Mouse (Mus musculus) c-Kit-positive CD71-negative TER-119-negative erythroid progenitor cells, embryonic 14.5 days (primary cell): Measurements from ENCODE around the gene Slc5a1.

Experiments
- DNase-seq: peaks from one replicate; pipeline ENCODE4 v3.0.0-alpha.2; 2013; ENCODE audit warnings: low read depth

Slc5a1 gene

DNA sequence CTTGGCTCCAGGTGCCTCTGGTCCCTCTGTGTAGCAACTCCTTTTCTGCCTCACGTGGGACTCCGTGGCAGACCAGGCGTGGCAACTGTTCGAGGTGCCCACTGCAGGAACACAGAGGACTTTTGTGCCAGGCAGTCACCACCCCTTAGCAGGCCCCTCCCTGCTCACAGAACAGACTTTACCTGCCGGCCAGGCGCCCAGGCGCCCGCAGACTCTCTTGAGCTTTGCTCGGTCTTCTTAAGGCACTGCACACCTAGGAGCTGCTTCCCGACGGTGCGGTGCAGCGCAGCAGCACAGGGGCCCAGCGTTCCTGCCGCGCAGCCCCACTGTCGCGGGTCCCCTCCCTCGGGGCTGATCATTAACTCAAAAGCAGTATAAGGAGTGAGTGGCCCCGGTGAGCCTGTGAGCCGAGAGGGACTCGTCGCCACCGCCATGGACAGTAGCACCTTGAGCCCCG is at the start of gene Slc5a1:
Slc5a1 (plus strand) TSS at position 195 of the 457 bp plus-strand sequence.
- no peak for DNase-seq

DNA sequence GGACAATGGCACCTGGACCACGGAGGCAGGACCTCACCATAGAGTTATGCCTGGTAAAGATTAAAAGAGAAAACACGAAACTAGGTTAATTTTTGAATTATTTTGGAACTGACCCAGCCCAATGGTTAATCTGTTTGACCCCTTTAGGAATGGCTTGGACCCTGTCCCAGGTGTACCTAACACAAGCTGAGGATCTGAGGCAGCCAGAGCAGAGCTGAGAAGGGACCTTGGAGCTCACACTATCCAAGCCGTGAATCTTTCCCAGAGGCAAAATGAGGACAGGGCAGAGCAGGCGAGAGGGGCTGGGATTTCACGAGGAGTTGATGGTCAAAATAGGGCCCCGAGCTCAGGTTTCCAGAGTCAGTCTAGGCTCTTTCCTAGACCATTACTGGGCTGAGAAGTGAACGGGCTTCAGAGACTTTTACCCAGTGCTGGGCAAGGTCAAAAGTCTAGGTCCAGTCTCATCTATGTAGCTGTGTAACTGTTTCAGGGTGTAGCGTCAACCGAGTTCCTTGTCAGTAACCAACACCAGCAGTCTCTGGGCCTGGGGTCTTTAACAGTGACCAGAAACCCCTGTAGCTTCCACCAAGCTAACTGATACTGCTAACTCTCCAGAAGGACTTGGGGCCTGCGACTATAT is 47.8 kb upstream of the Slc5a1 start:
- no peak for DNase-seq

DNA sequence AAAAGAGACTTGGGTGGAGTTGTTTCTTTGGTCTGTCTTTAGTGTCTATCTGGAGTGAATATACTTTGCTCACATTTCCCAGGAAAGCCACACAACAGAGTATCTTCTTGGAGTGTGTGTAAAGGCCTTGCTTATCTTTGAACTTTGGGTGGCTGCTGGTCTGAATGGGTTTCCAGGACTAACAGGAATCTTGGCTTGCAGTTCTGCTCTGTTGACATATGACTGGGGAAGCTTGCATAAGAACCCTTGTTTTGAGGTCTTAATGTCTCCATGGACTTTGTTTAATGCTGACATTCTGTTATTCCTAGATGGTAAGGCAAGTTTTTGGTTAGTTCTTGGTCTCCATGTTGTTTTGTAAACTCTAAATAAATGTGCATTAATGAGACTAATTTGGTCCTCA is 33.9 kb upstream of the Slc5a1 start:
- DNase-seq, result no peak

DNA sequence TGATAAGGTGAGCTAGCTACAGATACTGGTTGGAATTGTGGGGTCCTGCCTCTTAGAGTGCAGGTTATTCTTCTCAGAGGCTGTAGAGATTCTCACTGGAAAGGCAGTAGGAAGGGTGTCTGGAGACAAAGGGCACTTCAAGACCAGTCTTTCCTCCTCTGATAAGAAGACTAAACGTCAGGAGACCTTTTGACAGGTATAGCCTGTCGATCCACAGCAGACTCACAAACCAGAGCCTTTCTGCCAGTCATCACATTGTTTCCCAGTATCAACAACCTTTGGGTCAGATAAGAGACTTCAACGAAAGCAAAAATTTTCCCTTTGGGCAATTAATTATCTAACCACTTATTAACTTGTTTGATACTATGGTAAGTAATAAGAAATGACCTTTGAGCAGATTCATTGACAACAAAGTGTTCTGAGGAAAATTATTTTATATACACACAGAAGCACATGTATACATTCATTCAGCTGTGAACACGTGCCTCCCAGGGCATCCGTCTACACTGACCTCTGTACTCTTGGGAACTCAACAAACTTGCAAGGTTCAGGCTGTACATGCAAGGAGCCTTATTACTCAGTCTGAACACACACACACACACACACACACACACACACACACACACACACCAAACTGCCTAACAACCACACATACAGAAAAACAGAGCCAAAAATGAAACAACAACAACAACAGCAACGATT is 27.4 kb upstream of the Slc5a1 start:
- no peak for DNase-seq

DNA sequence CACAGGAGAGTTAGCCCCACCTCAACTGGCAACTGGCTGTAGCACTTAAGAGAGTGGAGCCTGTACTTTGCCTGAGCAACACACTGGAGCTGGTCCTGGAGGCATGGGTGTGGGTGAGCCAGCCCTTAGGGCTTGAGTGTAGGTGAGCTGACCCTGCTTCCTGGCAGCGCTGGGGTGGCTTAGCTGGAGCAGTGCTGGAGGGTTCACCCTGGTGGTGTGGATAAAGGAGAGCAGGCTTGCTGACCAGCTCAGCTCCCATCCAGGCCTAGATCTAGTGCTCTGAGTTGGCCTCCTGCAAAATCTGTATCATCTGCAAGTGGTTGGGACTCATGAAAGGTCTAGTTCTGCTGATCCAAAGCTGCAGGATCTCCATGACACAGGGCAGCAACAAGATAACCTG is 21.1 kb upstream of the Slc5a1 start:
- no peak for DNase-seq

DNA sequence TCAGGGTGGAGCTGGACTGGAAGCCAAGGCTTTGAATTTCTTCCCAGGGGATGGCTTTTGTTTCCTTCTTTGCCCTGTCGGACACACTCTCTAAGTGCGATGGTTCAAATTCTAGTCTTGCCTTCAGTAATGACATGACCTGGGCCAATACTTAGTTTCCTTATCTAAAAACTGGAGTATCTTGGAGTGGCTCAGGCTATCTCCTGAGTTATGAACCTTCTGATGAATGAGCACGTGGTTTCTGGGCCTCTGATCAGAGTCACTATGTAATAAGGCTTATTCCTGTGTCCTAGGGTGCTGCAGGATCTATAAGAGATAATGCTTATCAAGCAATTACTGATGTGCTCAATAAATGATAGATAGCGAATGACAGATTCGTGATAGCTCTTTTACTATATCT is 19.4 kb upstream of the Slc5a1 start:
- no peak for DNase-seq

DNA sequence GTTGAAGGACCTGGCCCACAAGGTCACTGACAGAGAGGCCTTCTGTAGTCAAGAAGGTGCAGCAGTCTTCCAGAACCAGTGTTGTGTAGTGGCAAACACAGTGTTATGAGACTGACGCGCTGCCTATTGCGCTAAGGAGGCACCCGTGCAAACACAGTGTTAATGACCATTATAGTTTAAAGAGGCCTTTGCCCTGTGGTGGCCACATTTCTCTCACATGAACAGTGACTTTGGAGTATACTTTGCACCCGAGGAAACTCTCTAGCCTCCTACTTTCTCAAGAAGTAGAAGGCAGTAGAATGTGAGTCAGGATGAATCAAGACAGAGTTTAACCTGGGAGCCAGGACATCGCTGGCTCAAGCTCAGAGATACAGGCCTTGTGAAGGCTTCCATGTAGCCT is 12.7 kb upstream of the Slc5a1 start:
- DNase-seq, result no peak

DNA sequence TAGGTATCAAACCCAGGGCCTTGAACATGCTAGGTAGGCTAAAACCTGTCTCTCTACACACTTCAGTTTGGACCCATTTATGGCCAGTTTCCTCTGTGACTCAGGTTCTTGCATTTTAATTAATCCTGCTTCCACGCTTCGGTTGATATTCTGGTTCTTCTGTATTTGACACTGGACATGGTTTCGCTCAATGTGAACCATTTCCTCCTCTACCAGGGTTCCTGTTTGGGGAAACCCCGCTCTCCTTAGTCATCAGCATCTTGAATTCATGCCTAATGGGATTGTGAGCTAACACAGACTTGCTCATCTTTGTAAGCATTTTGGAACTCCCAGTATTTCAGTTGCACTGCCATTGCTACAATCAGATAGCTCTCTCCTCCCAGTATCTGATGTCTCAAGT is 8.7 kb upstream of the Slc5a1 start:
- DNase-seq, result no peak

DNA sequence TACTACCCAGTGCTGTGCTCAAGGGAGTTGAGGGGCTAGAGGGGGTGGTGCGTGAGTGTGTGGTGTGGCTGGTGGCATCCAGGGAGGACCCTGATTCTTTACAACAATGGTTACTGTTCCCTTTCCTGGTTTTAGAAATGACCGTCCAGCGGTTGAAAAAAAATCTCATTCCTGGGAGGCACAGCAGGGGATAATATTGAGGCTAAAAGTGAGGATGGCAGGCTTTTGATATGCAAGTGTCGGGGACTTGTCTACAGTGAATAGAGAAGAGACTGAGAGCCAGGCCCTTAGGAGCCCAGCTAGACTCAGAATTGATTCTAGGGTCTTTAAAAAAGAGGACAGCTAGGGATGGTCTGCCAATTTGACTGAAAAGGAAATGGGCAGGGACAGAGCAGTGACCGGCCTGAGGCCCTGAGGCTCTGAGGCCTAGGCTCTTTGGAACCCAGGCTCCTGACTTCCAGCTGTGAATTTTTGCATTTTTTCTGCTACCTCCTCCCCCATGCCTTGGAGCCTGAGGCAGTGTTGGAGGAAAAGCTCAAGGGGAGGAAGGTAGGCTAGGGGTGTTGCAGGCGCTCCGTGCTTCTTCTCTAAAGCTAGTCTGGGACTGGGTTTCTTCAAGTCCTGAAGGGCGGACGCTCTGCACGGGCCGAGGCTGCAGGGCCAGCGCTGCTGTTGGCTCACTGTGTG is 1.5 kb upstream of the Slc5a1 start:
- DNase-seq, result no peak

DNA sequence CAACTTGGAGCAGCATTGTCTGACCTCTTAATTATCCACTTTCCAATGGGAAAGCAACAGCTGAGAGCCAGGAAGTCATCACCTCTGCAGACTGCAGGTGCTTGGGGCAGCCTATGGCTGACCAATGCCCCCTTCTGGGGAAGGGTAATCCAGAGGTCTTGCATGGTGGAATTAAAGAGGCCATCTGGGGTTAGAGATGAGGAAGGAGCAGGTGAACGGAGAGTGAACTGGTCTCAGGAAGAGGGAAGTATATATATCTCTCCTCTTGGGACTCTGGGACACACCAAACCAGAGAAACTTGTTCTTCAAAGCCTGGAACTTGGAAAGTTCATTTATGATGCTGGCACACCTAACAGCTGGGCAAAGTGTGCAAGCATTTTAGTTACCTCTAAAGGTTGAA is 857 bp downstream of the Slc5a1 start:
- no peak for DNase-seq

DNA sequence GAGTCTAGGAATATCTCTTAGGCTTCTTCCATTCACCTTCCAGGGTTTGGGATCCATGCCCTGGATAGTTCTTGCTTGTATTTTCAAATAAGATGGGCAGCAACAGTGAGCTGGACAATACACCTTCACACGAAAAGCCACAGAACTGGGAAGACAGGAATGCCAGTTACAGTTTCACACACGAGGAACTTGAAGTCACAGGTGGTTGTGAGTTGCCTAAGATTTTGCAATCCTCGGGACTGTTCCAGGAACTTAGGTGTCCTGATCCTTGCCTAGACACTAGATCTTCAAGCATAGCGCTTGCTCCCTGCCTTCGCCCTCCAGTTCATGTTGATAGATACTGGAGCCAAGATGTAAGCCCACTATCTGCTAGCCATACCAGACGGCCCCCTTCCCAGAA is 1.6 kb downstream of the Slc5a1 start:
- no peak for DNase-seq

DNA sequence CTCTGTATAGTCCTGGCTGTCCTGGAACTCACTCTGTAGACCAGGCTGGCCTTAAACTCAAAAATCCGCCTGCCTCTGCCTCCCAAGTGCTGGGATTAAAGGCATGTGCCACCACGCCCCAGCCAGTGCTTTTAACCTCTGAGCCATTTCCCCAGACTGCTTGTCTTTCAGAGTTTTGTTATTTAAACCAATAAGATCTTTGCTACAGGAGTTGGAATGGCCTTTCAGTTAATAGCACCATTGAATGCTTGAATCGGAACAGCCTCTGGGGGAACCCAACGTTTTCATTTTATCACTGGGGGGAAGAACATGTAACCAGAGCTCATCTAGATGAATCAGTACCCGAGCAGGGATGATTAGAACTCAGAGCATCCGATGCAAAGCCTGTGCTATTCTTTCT is 3.0 kb downstream of the Slc5a1 start:
- no peak for DNase-seq

DNA sequence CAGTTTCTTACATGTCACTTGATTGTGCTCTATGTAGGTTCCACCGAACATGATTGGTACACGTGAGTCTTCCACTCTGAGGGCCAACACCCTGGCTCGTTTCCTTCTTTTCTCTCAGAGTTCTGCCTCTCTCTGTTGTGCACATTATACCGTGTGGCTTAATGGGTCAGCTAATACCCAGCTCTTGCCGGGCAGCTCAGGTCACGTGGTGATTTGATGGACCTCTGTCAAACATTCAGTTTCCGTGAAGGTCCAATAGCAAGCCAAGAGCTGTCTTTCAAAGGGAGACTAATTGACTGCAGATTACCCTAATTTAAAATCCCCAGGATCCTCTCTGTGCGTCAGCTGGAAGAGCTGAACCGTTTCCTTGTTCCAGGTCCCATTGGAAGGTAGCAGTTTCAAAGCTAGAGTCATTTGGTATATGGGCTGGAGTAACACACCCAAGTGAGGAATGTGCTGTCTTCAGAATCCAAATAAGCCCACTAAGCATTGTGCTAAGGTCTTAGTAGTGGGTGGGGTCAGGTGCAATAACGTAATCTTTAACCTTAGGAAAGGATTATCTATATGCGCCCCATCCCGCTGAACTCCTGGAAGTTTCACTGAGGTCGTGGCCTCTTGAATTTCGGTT is 3.9 kb downstream of the Slc5a1 start:
- DNase-seq, result no peak

DNA sequence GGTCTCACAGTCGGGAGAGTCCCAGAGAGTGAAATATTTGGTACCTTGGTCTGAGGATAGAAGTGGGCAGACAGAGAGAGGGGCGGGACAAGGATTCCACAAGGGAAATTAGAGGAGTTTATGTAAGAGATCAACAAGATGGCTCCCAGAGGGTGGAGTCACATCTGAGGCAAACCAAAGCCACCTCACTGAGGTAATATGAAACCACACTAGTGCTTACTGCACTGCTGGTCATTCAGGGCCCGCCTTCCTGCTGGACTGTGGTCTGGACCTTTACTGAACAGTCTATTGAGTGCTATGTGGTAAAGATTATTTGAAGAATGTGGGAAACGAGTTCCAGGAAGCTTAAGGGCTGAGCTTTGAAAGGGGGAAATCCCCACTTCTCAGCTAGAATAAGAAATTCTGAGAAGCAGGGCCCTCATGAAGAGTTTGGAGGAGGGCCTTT is 17.9 kb downstream of the Slc5a1 start:
- DNase-seq, result no peak

DNA sequence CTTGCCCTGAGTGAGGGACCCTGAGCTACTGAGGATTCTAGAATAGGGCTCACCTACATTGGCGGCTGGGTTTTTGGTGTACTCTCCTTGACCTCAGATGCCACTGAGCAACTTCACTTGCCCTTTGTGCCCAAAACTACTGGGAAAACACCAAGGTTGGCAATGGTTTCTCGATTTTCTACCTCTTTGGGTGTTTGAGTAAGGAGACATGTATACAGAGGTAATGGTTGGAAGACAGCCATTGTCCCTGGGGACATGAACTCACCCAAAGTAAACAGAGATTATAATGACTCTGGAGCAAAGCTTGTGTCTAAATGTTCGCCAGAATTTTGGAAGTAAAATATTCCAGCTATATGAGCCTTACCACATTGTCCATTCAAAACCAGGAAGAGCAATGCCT is 19.6 kb downstream of the Slc5a1 start:
- DNase-seq, result no peak

DNA sequence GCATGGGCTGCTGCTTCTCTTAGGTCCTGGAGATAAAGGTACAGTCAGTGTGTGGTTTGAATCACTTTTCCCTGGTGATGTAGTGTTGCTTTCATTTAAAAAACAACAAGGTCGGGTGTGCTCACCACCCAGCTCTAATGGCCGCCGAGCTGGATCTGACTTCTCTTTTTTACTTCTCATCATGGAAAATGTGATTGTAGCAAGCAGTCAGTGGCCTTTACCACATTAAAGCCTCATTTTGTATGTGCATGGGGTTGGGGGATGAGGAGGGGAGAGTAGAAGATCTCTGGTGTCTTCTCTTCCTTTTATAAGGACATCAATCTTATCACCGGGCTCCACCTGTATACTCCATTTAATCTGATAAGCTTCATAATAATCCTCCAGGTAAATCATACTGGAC is 21.3 kb downstream of the Slc5a1 start:
- DNase-seq, result no peak

DNA sequence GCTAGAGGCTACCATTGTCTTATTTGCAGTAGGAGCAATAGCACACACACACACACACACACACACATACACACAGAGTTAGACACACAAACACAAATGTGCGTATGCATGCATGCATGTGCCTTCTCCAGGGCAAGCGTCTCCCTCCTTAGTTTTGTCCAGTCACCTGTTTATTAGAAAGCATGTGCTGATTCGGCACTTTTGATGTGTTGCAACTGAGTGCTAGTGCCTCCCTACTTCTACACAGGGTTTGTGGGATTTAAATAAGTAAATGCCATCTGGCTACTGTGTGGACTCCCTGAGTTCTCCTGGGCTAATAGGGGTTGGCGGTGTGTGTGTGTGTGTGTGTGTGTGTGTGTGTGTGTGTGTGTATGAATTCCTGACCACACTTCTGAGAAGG is 30.1 kb downstream of the Slc5a1 start:
- DNase-seq, result no peak

DNA sequence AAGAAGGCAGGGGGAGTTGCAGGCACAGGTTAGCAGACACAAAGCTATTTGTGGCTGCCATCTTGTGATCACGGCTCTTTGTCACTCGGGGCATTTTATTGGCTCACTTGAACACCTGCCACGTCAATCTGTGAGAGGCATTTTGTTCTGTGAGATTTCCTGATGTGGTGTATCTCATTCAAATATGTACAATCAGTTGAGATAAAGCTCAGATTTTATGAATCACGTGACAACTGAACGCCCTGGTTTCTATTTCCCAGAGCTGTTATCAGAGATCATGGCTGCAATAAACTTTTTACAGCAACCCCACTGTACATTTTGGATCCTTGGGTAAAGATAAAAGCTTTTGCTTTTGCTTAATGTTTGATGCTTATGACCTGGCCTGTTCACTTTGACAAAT is 31.6 kb downstream of the Slc5a1 start:
- DNase-seq, result no peak

DNA sequence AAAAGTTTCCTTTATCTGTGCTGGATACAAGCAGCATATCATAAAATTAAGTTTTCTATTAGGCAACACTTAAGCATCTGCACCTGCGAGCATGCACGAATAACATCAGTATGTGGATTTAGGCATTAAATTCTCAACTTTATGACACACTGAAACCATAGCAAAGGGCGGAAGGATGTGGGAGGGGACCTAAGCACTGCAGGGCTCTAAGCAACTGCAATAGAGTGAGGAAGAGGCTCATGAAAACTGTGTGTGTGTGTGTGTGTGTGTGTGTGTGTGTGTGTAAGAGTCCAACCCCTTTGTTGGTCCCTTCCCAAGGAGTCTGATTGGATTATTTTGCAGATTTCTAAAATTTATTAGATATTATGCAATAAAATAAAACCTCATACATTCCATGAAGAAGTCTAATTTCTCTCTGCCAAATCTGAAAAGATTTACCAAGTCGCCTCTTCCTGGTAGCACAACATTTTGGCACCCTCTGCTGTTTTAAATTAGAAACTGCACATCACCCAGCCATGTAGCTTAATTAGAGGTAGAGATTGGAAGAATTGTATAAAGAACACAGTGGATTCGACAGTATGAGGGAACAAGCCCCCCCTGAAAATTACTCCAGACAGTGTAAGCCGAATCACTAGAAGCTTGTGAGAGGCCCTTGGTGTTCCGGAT is 38.9 kb downstream of the Slc5a1 start:
- peak; percentile 28 for DNase-seq

DNA sequence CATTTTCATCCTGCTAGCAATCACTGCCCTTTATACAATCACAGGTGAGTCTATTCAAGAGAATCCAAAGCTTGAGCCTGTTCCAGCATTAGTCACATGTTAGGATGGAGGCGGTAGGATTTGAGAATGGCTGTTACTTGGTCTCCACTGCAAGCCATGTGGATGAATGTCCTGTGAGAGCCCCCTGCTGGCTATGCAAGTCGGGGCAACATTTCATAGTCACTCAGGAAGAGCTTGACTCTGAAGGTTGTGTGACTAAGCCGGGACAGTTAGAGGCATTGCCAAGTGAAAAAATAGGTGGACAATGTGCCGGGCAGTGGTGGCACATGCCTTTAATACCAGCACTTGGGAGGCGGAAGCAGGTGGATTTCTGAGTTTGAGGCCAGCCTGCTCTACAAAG is 40.0 kb downstream of the Slc5a1 start:
- DNase-seq, result peak; percentile 19

DNA sequence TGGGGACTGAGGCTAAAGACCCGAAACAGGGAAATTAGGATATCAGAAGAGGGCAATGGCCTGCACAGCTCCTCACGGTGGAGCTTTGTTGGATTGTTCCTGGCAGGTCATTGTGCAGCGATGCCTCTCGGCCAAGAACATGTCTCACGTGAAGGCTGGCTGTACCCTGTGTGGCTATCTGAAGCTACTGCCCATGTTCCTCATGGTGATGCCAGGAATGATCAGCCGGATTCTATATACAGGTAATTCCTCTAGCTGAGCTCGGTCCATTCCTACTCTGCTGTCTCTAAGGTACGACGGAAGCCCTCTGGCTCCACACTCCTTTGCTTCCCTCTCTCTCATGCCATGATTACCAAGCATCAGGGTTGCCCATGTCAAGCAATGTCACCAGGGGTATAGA is 42.8 kb downstream of the Slc5a1 start:
- no peak for DNase-seq

DNA sequence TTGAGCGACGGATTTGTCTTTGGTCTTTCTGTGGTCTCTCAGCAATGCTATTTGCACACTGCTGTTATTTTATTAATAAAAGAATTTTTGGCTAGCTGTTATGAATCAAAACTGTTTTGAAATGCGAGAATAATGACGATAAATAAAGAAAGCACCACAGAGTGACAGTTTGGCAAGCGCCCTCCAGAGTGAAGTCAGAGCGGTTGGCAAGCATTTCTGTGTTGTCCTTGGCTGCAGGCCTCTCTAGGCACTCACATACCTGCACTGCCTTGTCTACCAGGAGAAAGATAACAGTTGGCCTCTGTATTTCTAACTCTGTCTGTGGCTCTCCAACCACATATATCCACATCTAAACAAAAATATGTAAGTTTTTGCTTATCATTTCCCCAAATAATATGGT is 43.7 kb downstream of the Slc5a1 start:
- DNase-seq, result no peak
